Mouse (Mus musculus): Measurements from ENCODE around the gene Hamp2.

- no peak for TF ChIP-seq CTCF (IDR thresholded peaks at IDR 0.05; ENCODE audit: control insufficient read depth, insufficient read depth, insufficient read length)
- TF ChIP-seq MYOD1 (IDR thresholded peaks at IDR 0.05; ENCODE audit: control insufficient read depth, insufficient read length, low read depth): no peak
- TF ChIP-seq MAX (IDR thresholded peaks at IDR 0.05): no peak
These were observed 48.2 kb upstream of the Hamp2 start for GRCm38 (mm10) chr7:30972426-30973250.
